Mouse (Mus musculus) forebrain, postnatal 0 days (tissue): Measurements from ENCODE around the gene Lgr6. TPM values are rescaled to one million over a fixed set of nuclear protein-coding genes. Genes with fewer than 3 reads are reported as not detected.
A peak's percentile ranks its signal among the peaks of the same experiment; 100 is the strongest.

Experiments
- ATAC-seq: fragments of 200-750 bp; cut with Nextera tagmentation; 2 replicates; pipeline ENCODE4 v1.8.0; 2017; ENCODE audit warnings: mild to moderate bottlenecking, moderate library complexity
- DNase-seq: peaks from one replicate; pipeline ENCODE4 v3.0.0-alpha.2; 2015
- H3K27ac ChIP-seq: fragments of 300-500 bp; sonication (generic); 2 replicates; pipeline ENCODE4 v1.5.1; 2014; ENCODE audit warnings: low read depth, mild to moderate bottlenecking, antibody characterized with exemption, low read length, moderate library complexity, mixed read lengths
- H3K27me3 ChIP-seq: fragments of 300-500 bp; sonication (generic); 2 replicates; pipeline ENCODE4 v1.6.1; 2014; ENCODE audit warnings: mild to moderate bottlenecking, low read length, mixed read lengths; ENCODE audit not compliant: insufficient read depth
- H3K36me3 ChIP-seq: fragments of 300-500 bp; sonication (generic); 2 replicates; pipeline ENCODE4 v1.6.1; 2014; ENCODE audit warnings: mild to moderate bottlenecking, moderate library complexity; ENCODE audit not compliant: insufficient read depth
- H3K4me1 ChIP-seq: fragments of 300-500 bp; sonication (generic); 2 replicates; pipeline ENCODE4 v1.6.1; 2014; ENCODE audit warnings: antibody characterized with exemption; ENCODE audit not compliant: insufficient read depth
- H3K4me2 ChIP-seq: fragments of 300-500 bp; sonication (generic); 2 replicates; pipeline ENCODE4 v1.6.1; 2014; ENCODE audit warnings: low read depth, mild to moderate bottlenecking, moderate library complexity
- H3K4me3 ChIP-seq: fragments of 300-500 bp; sonication (generic); 2 replicates; pipeline ENCODE4 v1.5.1; 2014; ENCODE audit warnings: low read depth, low read length, mixed read lengths
- H3K9ac ChIP-seq: fragments of 300-500 bp; sonication (generic); 2 replicates; pipeline ENCODE4 v1.6.1; 2014; ENCODE audit warnings: mild to moderate bottlenecking
- H3K9me3 ChIP-seq: fragments of 300-500 bp; sonication (generic); 2 replicates; pipeline ENCODE4 v1.6.1; 2016; ENCODE audit warnings: low read length
- CTCF ChIP-seq: sonication (generic); IDR thresholded peaks from 2 replicates; pipeline ENCODE4 v1.5.1; 2016; ENCODE audit warnings: antibody characterized with exemption, control low read depth, low read depth
- WGBS: fragments of 180-500 bp; shearing (Covaris S2); extraction: QIAGEN DNeasy Blood & Tissue Kit; methylation state at CpG from one replicate; pipeline ENCODE4 v1.1.7; 2014; 5-methylcytosine and 5-hydroxymethylcytosine counted together
- polyA plus RNA-seq: library from polyadenylated mRNA; unstranded; fragments of >200 nt; fragmentation: Nextera tagmentation; extraction: Ambion mirVana; gene quantifications from 2 replicates; pipeline ENCODE4 v1.2.1, GENCODE M21; 2015
- total RNA-seq: library from RNA; depleted of rRNA; stranded (reverse); fragments of >200 nt; gene quantifications from 2 replicates; pipeline ENCODE4 v1.2.3, GENCODE M21; 2014

Gene Lgr6
- total and polyA plus RNA-seq, 2 experiments from 2014 or later: 1.6 to 2.8 TPM

GRCm38 (mm10) chr1:135094723-135095122, 10.4 kb downstream of the Lgr6 start:
- no peak for TF ChIP-seq CTCF
- Histone ChIP-seq H3K36me3 (no peaks in the 10 kb centered on the region), H3K4me2 (no peak overlapping the region), H3K4me3 (no peak overlapping the region), H3K4me1 (no peaks in the 10 kb centered on the region), H3K27me3 (no peaks in the 10 kb centered on the region), H3K9ac (no peak overlapping the region), H3K27ac (no peak overlapping the region), H3K9me3 (no peaks in the 10 kb centered on the region)
- DNase-seq (no peak), ATAC-seq (no peak)
- WGBS: 82% methylated on average over 7 of the region's 7 CpGs

- H3K27ac ChIP-seq: no peak overlapping the region
- DNase-seq (no peak), ATAC-seq (no peak)
- H3K4me2 ChIP-seq: no peak overlapping the region
- H3K4me1 ChIP-seq: no peaks in the 10 kb centered on the region
- H3K27me3 ChIP-seq: no peaks in the 10 kb centered on the region
- TF ChIP-seq CTCF: no peak
- no peaks in the 10 kb centered on the region for H3K9me3 ChIP-seq
- no peak overlapping the region for H3K9ac ChIP-seq
- 71% methylated on average over 3 of the region's 3 CpGs for WGBS
- H3K36me3 ChIP-seq: no peaks in the 10 kb centered on the region
- no peak overlapping the region for H3K4me3 ChIP-seq
These were observed 14.2 kb downstream of the Lgr6 start for GRCm38 (mm10) chr1:135090914-135091313.

- Histone ChIP-seq H3K27me3 (no peaks in the 10 kb centered on the region), H3K9me3 (no peaks in the 10 kb centered on the region), H3K9ac (no peak overlapping the region), H3K27ac (no peak overlapping the region), H3K4me1 (no peaks in the 10 kb centered on the region), H3K4me2 (no peak overlapping the region), H3K36me3 (no peaks in the 10 kb centered on the region), H3K4me3 (no peak overlapping the region)
- ATAC-seq: no peak
- no peak for DNase-seq
- WGBS: 64% methylated on average over 10 of the region's 10 CpGs
- TF ChIP-seq CTCF: no peak
These were observed 15.4 kb downstream of the Lgr6 start for GRCm38 (mm10) chr1:135089626-135090025.

- no peak for TF ChIP-seq CTCF
- Histone ChIP-seq H3K4me2 (no peak overlapping the region), H3K9me3 (no peaks in the 10 kb centered on the region), H3K9ac (no peak overlapping the region), H3K4me3 (no peak overlapping the region), H3K36me3 (no peaks in the 10 kb centered on the region), H3K27me3 (no peaks in the 10 kb centered on the region), H3K27ac (no peak overlapping the region), H3K4me1 (no peaks in the 10 kb centered on the region)
- WGBS: 53% methylated on average over 1 of the region's 1 CpGs
- peak; percentile 54 for ATAC-seq
- no peak for DNase-seq
These were observed 17.7 kb downstream of the Lgr6 start for GRCm38 (mm10) chr1:135087414-135087813.

DNA sequence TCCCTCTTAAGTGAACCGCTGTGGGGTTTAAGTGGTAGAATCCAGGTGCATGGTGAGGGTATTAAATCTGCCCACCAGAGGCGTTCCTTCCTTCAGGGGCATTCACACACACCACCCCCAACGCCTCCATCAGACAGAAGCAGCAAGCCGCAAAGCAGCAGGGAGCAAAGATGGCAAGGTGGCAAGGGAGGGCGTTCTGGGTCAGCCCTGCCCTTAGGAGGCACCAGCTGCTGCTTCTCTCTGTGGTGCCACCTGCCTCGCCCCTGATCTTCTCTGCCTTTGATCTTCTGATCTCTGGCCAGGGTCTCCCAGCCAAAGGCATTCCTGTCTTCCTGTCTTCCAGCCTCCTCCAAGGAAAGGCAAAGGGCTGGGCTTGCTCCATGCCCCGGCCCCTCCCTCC, 19.1 kb downstream of the Lgr6 start:
- no peak for DNase-seq
- Histone ChIP-seq H3K27me3 (no peaks in the 10 kb centered on the region), H3K27ac (no peak overlapping the region), H3K4me2 (no peak overlapping the region), H3K9ac (no peak overlapping the region), H3K4me3 (no peak overlapping the region), H3K4me1 (no peaks in the 10 kb centered on the region), H3K36me3 (no peaks in the 10 kb centered on the region), H3K9me3 (no peaks in the 10 kb centered on the region)
- WGBS: 44% methylated on average over 7 of the region's 7 CpGs
- ATAC-seq: no peak
- TF ChIP-seq CTCF: no peak

- Histone ChIP-seq H3K4me2 (0 out of 2 replicates have a peak overlapping the region, but pooled peaks have one; percentile 8), H3K27me3 (no peaks in the 10 kb centered on the region), H3K4me3 (0 out of 2 replicates have a peak overlapping the region, but pooled peaks have one; percentile 2), H3K27ac (no peak overlapping the region), H3K9ac (no peak overlapping the region), H3K4me1 (no peaks in the 10 kb centered on the region), H3K36me3 (no peaks in the 10 kb centered on the region), H3K9me3 (no peaks in the 10 kb centered on the region)
- TF ChIP-seq CTCF: no peak
- WGBS: 17% methylated on average over 28 of the region's 28 CpGs
- DNase-seq (no peak), ATAC-seq (no peak)
These were observed 19.7 kb downstream of the Lgr6 start for GRCm38 (mm10) chr1:135085296-135085871.

DNA sequence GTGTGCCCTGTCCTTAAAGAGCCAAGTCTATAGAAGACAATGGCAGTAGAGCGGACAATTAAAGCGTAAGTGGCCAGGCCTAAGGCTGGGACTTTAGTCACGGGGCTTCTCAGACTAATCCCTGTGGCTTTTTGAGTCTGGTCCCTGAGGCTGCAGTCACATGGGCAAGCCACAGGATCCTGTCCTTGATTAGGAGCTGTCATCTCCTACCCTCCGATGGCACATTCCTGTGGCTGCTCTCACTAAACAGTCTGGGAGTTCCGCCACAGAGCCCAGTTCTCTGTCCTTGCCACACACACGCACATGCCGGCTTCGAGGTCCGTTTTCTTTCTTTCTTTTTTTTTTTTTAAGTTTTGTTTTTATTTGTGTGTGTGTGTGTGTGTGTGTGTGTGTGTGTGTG, 21.6 kb downstream of the Lgr6 start:
- no peaks in the 10 kb centered on the region for H3K4me1 ChIP-seq
- H3K27ac ChIP-seq: no peak overlapping the region
- no peak for TF ChIP-seq CTCF
- no peaks in the 10 kb centered on the region for H3K9me3 ChIP-seq
- ATAC-seq (no peak), DNase-seq (no peak)
- no peaks in the 10 kb centered on the region for H3K27me3 ChIP-seq
- H3K36me3 ChIP-seq: no peaks in the 10 kb centered on the region
- no peak overlapping the region for H3K4me2 ChIP-seq
- no peak overlapping the region for H3K4me3 ChIP-seq
- H3K9ac ChIP-seq: no peak overlapping the region
- 57% methylated on average over 9 of the region's 9 CpGs for WGBS
